Mouse (Mus musculus) liver, postnatal 0 days (tissue): ENCODE measurements around the gene Ift88. TPM values are rescaled to one million over a fixed set of nuclear protein-coding genes. Genes with fewer than 3 reads are reported as not detected.

ENCODE experiments used
- ATAC-seq: fragments of 200-750 bp; cut with Nextera tagmentation; 2 replicates; pipeline ENCODE4 v1.8.0; 2017; ENCODE audit warnings: mild to moderate bottlenecking, moderate library complexity
- DNase-seq: peaks from one replicate; pipeline ENCODE4 v3.0.0-alpha.2; 2016
- H3K27ac ChIP-seq: fragments of 300-500 bp; sonication (generic); 2 replicates; pipeline ENCODE4 v1.5.1; 2014; ENCODE audit warnings: antibody characterized with exemption, moderate library complexity, mild to moderate bottlenecking, low read depth
- H3K27me3 ChIP-seq: fragments of 300-500 bp; sonication (generic); 2 replicates; pipeline ENCODE4 v1.6.1; 2014; ENCODE audit warnings: low read length, control low read depth, mixed read lengths; ENCODE audit not compliant: insufficient read depth
- H3K36me3 ChIP-seq: fragments of 300-500 bp; sonication (generic); replicated peaks from 2 replicates; pipeline ENCODE4 v1.6.1; 2014; ENCODE audit warnings: mild to moderate bottlenecking, control low read depth, low read length, moderate library complexity, mixed read lengths; ENCODE audit not compliant: insufficient read depth
- H3K4me1 ChIP-seq: fragments of 300-500 bp; sonication (generic); 2 replicates; pipeline ENCODE4 v1.6.1; 2014; ENCODE audit warnings: antibody characterized with exemption, mild to moderate bottlenecking, control low read depth; ENCODE audit not compliant: insufficient read depth
- H3K4me2 ChIP-seq: fragments of 300-500 bp; sonication (generic); 2 replicates; pipeline ENCODE4 v1.6.1; 2014; ENCODE audit warnings: low read depth, mild to moderate bottlenecking, low read length, moderate library complexity, mixed read lengths
- H3K4me3 ChIP-seq: fragments of 300-500 bp; sonication (generic); 2 replicates; pipeline ENCODE4 v1.5.1; 2014; ENCODE audit warnings: low read depth, low read length
- H3K9ac ChIP-seq: fragments of 300-500 bp; sonication (generic); replicated peaks from 2 replicates; pipeline ENCODE4 v1.6.1; 2014; ENCODE audit warnings: mild to moderate bottlenecking, moderate library complexity
- H3K9me3 ChIP-seq: fragments of 300-500 bp; sonication (generic); 2 replicates; pipeline ENCODE4 v1.6.1; 2016; ENCODE audit warnings: mild to moderate bottlenecking, control low read depth, low read length, mixed read lengths
- CTCF ChIP-seq: sonication (generic); IDR thresholded peaks from 2 replicates; pipeline ENCODE4 v1.5.1; 2016; ENCODE audit warnings: antibody characterized with exemption, low read depth
- EP300 ChIP-seq: IDR thresholded peaks from 2 replicates; pipeline ENCODE4 v1.6.1; 2016; ENCODE audit warnings: antibody characterized with exemption, low read depth, mild to moderate bottlenecking
- WGBS: fragments of 180-500 bp; shearing (Covaris S2); extraction: QIAGEN DNeasy Blood & Tissue Kit; methylation state at CpG from one replicate; pipeline ENCODE4 v1.1.7; 2014; ENCODE audit not compliant: insufficient replicate concordance; 5-methylcytosine and 5-hydroxymethylcytosine counted together
- polyA plus RNA-seq: library from polyadenylated mRNA; unstranded; fragments of >200 nt; fragmentation: Nextera tagmentation; extraction: Ambion mirVana; gene quantifications from 2 replicates; pipeline ENCODE4 v1.2.1, GENCODE M21; 2015

Ift88 gene
- polyA plus RNA-seq, 1 experiment from 2014 or later = 2.4 TPM

- Histone ChIP-seq H3K27me3 (no peaks in the 10 kb centered on the region), H3K4me2 (no peak overlapping the region), H3K4me3 (no peak overlapping the region), H3K9me3 (no peaks in the 10 kb centered on the region), H3K27ac (no peak overlapping the region), H3K4me1 (no peaks in the 10 kb centered on the region), H3K9ac (no peak overlapping the region), H3K36me3 (peaks cover 3% of the 10 kb centered on the region; the same call in 1 of the 2 replicates)
- no peak for TF ChIP-seq CTCF
- TF ChIP-seq EP300 = no peak
- no peak for ATAC-seq
- no peak for DNase-seq
- WGBS = 76% methylated on average over 2 of the region's 2 CpGs
These were observed 51.2 kb downstream of the Ift88 start for GRCm38 (mm10) chr14:57475057-57475456.

GRCm38 (mm10) chr14:57482262-57482661 lies 58.4 kb downstream of the Ift88 start:
- H3K9ac ChIP-seq = no peak overlapping the region
- 75% methylated on average over 2 of the region's 2 CpGs for WGBS
- no peak for DNase-seq

GRCm38 (mm10) chr14:57484183-57484582 lies 60.3 kb downstream of the Ift88 start:
- 84% methylated on average over 6 of the region's 6 CpGs for WGBS
- Histone ChIP-seq H3K27ac (no peak overlapping the region), H3K27me3 (no peaks in the 10 kb centered on the region), H3K9ac (no peak overlapping the region), H3K4me2 (no peak overlapping the region), H3K4me3 (no peak overlapping the region), H3K4me1 (no peaks in the 10 kb centered on the region), H3K36me3 (no peaks in the 10 kb centered on the region), H3K9me3 (no peaks in the 10 kb centered on the region)
- no peak for DNase-seq
- TF ChIP-seq CTCF (no peak), EP300 (no peak)
- no peak for ATAC-seq

More at GRCm38 (mm10) chr14:57482262-57482661, 58.4 kb downstream of the Ift88 start:
- no peak overlapping the region for H3K4me2 ChIP-seq
- no peak overlapping the region for H3K27ac ChIP-seq
- H3K36me3 ChIP-seq = no peaks in the 10 kb centered on the region
- H3K4me1 ChIP-seq = no peaks in the 10 kb centered on the region
- ATAC-seq = no peak
- H3K27me3 ChIP-seq = no peaks in the 10 kb centered on the region
- H3K9me3 ChIP-seq = no peaks in the 10 kb centered on the region
- no peak overlapping the region for H3K4me3 ChIP-seq
- TF ChIP-seq EP300 (no peak), CTCF (no peak)

- Histone ChIP-seq H3K4me3 (no peak overlapping the region), H3K27me3 (no peaks in the 10 kb centered on the region), H3K27ac (no peak overlapping the region), H3K36me3 (no peaks in the 10 kb centered on the region), H3K4me1 (no peaks in the 10 kb centered on the region), H3K9me3 (no peaks in the 10 kb centered on the region), H3K9ac (no peak overlapping the region), H3K4me2 (no peak overlapping the region)
- DNase-seq = no peak
- TF ChIP-seq CTCF (no peak), EP300 (no peak)
- ATAC-seq = no peak
- WGBS = 82% methylated on average over 3 of the region's 3 CpGs
These were observed 65.8 kb downstream of the Ift88 start for GRCm38 (mm10) chr14:57489696-57490095.

DNA sequence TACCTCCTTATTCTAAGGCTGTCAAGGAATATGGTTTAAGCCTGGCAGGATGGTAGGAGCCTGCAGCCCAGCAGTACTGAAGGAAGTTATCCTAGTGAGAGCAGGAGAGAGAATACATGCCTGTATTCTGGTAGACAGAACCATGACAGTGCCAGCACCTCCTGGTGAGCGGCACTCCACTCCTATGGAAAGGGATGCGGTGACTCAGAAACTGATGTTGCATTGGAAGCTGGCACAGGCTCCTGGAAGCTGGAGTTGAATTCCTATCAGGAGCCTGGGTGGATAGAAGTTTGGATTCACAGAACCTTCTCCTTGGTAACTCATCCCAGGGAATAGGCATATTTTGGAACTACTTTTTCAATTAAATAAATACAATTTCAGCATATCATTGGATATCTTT lies 70.0 kb downstream of the Ift88 start:
- TF ChIP-seq CTCF (no peak), EP300 (no peak)
- H3K9ac ChIP-seq = no peak overlapping the region

GRCm38 (mm10) chr14:57503729-57504128 lies 79.9 kb downstream of the Ift88 start:
- DNase-seq (no peak), ATAC-seq (no peak)
- Histone ChIP-seq H3K4me1 (no peaks in the 10 kb centered on the region), H3K27me3 (no peaks in the 10 kb centered on the region), H3K36me3 (no peaks in the 10 kb centered on the region), H3K4me3 (no peak overlapping the region), H3K4me2 (no peak overlapping the region), H3K27ac (no peak overlapping the region), H3K9ac (no peak overlapping the region), H3K9me3 (no peaks in the 10 kb centered on the region)
- 79% methylated on average over 6 of the region's 6 CpGs for WGBS
- no peak for TF ChIP-seq CTCF
- no peak for TF ChIP-seq EP300

More for the DNA sequence above, 70.0 kb downstream of the Ift88 start:
- Histone ChIP-seq H3K27me3 (no peaks in the 10 kb centered on the region), H3K9me3 (no peaks in the 10 kb centered on the region), H3K4me2 (no peak overlapping the region), H3K4me3 (no peak overlapping the region), H3K4me1 (no peaks in the 10 kb centered on the region), H3K27ac (no peak overlapping the region), H3K36me3 (no peaks in the 10 kb centered on the region)
- no peak for DNase-seq
- WGBS = 88% methylated on average over 2 of the region's 2 CpGs
- no peak for ATAC-seq

- no peak overlapping the region for H3K27ac ChIP-seq
- no peak overlapping the region for H3K4me3 ChIP-seq
- no peak overlapping the region for H3K4me2 ChIP-seq
- no peaks in the 10 kb centered on the region for H3K36me3 ChIP-seq
- peaks cover 4% of the 10 kb centered on the region; the same call in 1 of the 2 replicates for H3K4me1 ChIP-seq
- no peaks in the 10 kb centered on the region for H3K9me3 ChIP-seq
- no peaks in the 10 kb centered on the region for H3K27me3 ChIP-seq
- TF ChIP-seq EP300 = no peak
- no peak for TF ChIP-seq CTCF
- DNase-seq = no peak
- no peak overlapping the region for H3K9ac ChIP-seq
- ATAC-seq = no peak
- WGBS = 57% methylated on average over 6 of the region's 6 CpGs
These were observed 85.7 kb downstream of the Ift88 start for GRCm38 (mm10) chr14:57509554-57509953.
